Mouse (Mus musculus) ES-E14 (cell line): ENCODE data around the gene Ebpl. TPM values are rescaled to one million over a fixed set of nuclear protein-coding genes. Genes with fewer than 3 reads are reported as not detected.
A peak's percentile ranks its signal among the peaks of the same experiment; 100 is the strongest.

Source experiments
- DNase-seq: peaks from one replicate; pipeline ENCODE4 v3.0.0-alpha.2; 2013; ENCODE audit warnings: low read depth, low spot score
- H3K27ac ChIP-seq: 2 replicates; pipeline ENCODE4 v1.5.1; 2012; ENCODE audit warnings: low read depth, mild to moderate bottlenecking, low read length, moderate library complexity, mixed read lengths; ENCODE audit not compliant: poor library complexity, insufficient read depth, severe bottlenecking
- H3K36me3 ChIP-seq: 2 replicates; pipeline ENCODE4 v1.6.1; 2012; ENCODE audit warnings: mild to moderate bottlenecking, low read length, moderate library complexity, mixed read lengths; ENCODE audit not compliant: control insufficient read depth, poor library complexity, insufficient read depth, severe bottlenecking
- H3K4me1 ChIP-seq, 2 experiments: fragments of 150-350 bp in 1 of 2; sonication (generic) in 1 of 2; 2 replicates each; pipeline ENCODE4 v1.6.1; 2012; ENCODE audit warnings: low read length in 2 of 2, mild to moderate bottlenecking in 1 of 2, mixed read lengths in 1 of 2; ENCODE audit not compliant: control insufficient read depth in 2 of 2, insufficient read depth in 2 of 2, poor library complexity in 1 of 2
- H3K4me3 ChIP-seq, 2 experiments: fragments of 150-350 bp in 1 of 2; sonication (generic) in 1 of 2; 2 replicates each; pipeline ENCODE4 v1.5.1; 2012; ENCODE audit warnings: low read length in 2 of 2, low read depth in 1 of 2, mild to moderate bottlenecking in 1 of 2, mixed read lengths in 1 of 2; ENCODE audit not compliant: insufficient read depth in 1 of 2, poor library complexity in 1 of 2, severe bottlenecking in 1 of 2
- H3K9ac ChIP-seq: 2 replicates; pipeline ENCODE4 v1.6.1; 2012; ENCODE audit warnings: low read depth, mild to moderate bottlenecking, low read length, mixed read lengths; ENCODE audit not compliant: poor library complexity, insufficient read depth, severe bottlenecking
- H3K9me3 ChIP-seq: fragments of 150-350 bp; sonication (generic); 2 replicates; pipeline ENCODE4 v1.6.1; 2012; ENCODE audit warnings: low read depth, mild to moderate bottlenecking, low read length; ENCODE audit not compliant: control insufficient read depth, insufficient read depth
- CHD2 ChIP-seq: IDR thresholded peaks from 2 replicates; pipeline ENCODE4 v1.6.1; 2014; ENCODE audit warnings: mild to moderate bottlenecking, low read depth, low read length, inconsistent platforms
- HCFC1 ChIP-seq: IDR thresholded peaks from 2 replicates; pipeline ENCODE4 v1.6.1; 2012; ENCODE audit warnings: low read length, inconsistent platforms, borderline replicate concordance; ENCODE audit not compliant: insufficient read depth
- MAFK ChIP-seq: IDR thresholded peaks from 2 replicates; pipeline ENCODE4 v1.6.1; 2014; ENCODE audit warnings: mild to moderate bottlenecking, low read depth, low read length, inconsistent platforms; ENCODE audit not compliant: insufficient read depth
- ZC3H11A ChIP-seq: IDR thresholded peaks from 2 replicates; pipeline ENCODE4 v1.6.1; 2012; ENCODE audit warnings: low read depth, mild to moderate bottlenecking, inconsistent platforms, low read length, borderline replicate concordance
- ZNF384 ChIP-seq: IDR thresholded peaks from 2 replicates; pipeline ENCODE4 v1.6.1; 2012; ENCODE audit warnings: low read depth, low read length, inconsistent platforms
- in situ Hi-C, 2 experiments: fragments of 600-800 bp; cut with MboI; formaldehyde crosslinking; loops; one replicate each; pipeline ENCODE4 v1.15.1; 2025; ENCODE audit warnings: low sequenced_read_pairs in 2 of 2, inconsistent platforms in 1 of 2; ENCODE audit not compliant: unreplicated experiment in 2 of 2
- total RNA-seq: library from RNA; depleted of rRNA; stranded (reverse); fragments of 300-350 nt; gene quantifications from 2 replicates; pipeline ENCODE4 v1.2.3, GENCODE M21; 2012

Ebpl gene
- total RNA-seq, 1 experiment, result 4.0 TPM

DNA sequence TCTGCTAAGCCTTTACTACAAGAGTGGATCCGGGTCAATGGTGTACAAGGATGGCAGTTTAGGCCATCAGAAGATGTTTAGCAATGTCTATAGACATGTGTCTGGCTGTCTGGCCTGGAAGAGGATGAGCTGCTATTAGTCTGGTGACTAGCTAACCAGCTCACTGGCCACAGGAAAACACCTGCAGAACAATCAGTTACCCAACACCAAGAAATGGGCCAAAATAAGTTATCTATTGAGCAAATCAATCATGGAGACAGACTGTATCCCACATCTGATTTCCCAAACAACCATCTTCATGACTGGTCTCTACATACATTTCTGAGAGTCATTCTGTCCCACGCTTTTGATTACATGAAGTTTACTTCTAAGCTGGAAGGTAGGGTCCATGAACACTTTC lies 3.5 kb upstream of the Ebpl start:
- Histone ChIP-seq H3K4me3 (no peak overlapping the region), H3K4me1 (0 out of 4 replicates have a peak, but pooled peaks cover 0 to 3% of the 10 kb centered on the region in 2 experiments), H3K36me3 (peaks cover 4% of the 10 kb centered on the region; the same call in 1 of the 2 replicates), H3K9ac (no peak overlapping the region), H3K27ac (no peak overlapping the region), H3K9me3 (no peaks in the 10 kb centered on the region)
- TF ChIP-seq ZC3H11A (no peak), ZNF384 (no peak)
- DNase-seq, result no peak
- in situ Hi-C loops, result no loop called here

GRCm38 (mm10) chr14:61362268-61362667 lies 2.0 kb upstream of the Ebpl start:
- in situ Hi-C loops, result no loop called here
- no peak overlapping the region for H3K4me3 ChIP-seq
- 0 out of 4 replicates have a peak, but pooled peaks cover 0 to 3% of the 10 kb centered on the region in 2 experiments for H3K4me1 ChIP-seq
- peaks cover 2% of the 10 kb centered on the region; the same call in 1 of the 2 replicates for H3K36me3 ChIP-seq
- no peak overlapping the region for H3K27ac ChIP-seq
- no peaks in the 10 kb centered on the region for H3K9me3 ChIP-seq
- no peak for TF ChIP-seq MAFK
- TF ChIP-seq ZC3H11A, result no peak
- TF ChIP-seq ZNF384, result no peak
- no peak for TF ChIP-seq CHD2
- TF ChIP-seq HCFC1, result no peak
- no peak for DNase-seq
- H3K9ac ChIP-seq, result no peak overlapping the region

DNA sequence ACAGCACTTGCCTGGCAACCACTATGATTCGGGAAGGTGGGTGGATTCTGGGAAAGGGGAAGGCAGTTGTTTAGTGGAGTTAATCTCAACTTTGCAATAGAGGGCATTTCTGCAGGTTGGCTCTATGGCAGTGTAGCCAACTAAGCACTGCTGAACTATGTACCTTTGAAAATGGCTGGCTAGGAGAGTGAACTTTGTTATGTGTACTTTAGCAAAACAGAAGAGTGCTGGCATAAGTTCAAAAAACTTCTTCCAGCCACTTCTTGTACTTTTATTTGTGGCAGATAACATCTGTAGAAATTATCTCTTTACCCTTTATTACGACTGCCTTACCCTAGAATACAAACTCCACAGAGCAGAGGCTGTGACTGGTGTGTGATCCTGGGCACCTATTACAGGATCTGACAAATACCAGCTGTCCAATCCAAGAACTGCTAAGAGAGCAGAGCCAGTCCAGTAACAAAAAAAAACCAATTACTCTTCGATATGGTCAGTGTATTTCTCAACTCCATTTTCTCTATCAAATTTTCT lies 807 bp upstream of the Ebpl start:
- H3K4me3 ChIP-seq, result 0 out of 4 replicates have a peak overlapping the region, but pooled peaks of 1 of the 2 experiments have one; percentile 74
- in situ Hi-C loops, result no loop called here
- TF ChIP-seq HCFC1, result no peak
- TF ChIP-seq MAFK, result no peak
- TF ChIP-seq CHD2, result no peak
- TF ChIP-seq ZC3H11A, result no peak
- TF ChIP-seq ZNF384, result no peak
- no peak overlapping the region for H3K27ac ChIP-seq
- no peak for DNase-seq
- peak overlapping the region; percentile 12; the same call in 1 of the 2 replicates for H3K9ac ChIP-seq
- H3K9me3 ChIP-seq, result no peaks in the 10 kb centered on the region
- H3K4me1 ChIP-seq, result 0 out of 4 replicates have a peak, but pooled peaks cover 0 to 3% of the 10 kb centered on the region in 2 experiments
- no peaks in the 10 kb centered on the region for H3K36me3 ChIP-seq

GRCm38 (mm10) chr14:61354251-61355235 lies 5.7 kb downstream of the Ebpl start:
- H3K36me3 ChIP-seq, result no peaks in the 10 kb centered on the region
- no peaks in the 10 kb centered on the region for H3K4me1 ChIP-seq
- no peak overlapping the region for H3K27ac ChIP-seq
- H3K9me3 ChIP-seq, result no peaks in the 10 kb centered on the region
- TF ChIP-seq HCFC1 (no peak), CHD2 (no peak), MAFK (no peak), ZNF384 (no peak), ZC3H11A (no peak)
- DNase-seq, result no peak
- no peak overlapping the region for H3K4me3 ChIP-seq
- in situ Hi-C loops, result no loop called here
- no peak overlapping the region for H3K9ac ChIP-seq
